Mouse (Mus musculus) kidney, postnatal 25 days (tissue): ENCODE measurements at regions not wholly inside any gene's neighbourhood (a gene's known extent, or its start where the extent isn't known, plus 50 kb on each side); places are given as distances from the start of the nearest gene placed in this dataset.

ENCODE experiments used
- DNase-seq, 2 experiments: peaks; one replicate each; pipeline ENCODE4 v3.0.0; 2021; ENCODE audit warnings: mixed read lengths in 2 of 2

DNA sequence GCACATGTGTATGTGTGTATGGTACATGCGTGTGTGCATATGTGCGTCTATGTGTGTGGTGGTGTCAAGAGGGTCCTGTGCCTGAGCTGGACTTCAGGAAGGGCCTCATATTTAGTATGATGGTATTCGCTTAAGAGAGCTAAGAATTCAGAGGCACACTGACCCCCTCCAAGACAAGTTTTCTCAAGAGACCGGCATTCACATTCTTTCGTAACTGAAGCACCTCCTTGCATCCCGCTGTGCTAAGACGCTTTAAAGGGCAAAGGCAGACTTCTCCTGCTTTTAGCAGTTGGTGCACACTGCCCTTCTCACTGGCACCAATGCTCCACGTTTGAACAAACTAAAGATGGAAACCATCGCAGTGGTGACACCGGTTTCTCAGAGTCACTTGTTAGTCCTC lies 110.3 kb upstream of the Shb start:
- no peak for DNase-seq

DNA sequence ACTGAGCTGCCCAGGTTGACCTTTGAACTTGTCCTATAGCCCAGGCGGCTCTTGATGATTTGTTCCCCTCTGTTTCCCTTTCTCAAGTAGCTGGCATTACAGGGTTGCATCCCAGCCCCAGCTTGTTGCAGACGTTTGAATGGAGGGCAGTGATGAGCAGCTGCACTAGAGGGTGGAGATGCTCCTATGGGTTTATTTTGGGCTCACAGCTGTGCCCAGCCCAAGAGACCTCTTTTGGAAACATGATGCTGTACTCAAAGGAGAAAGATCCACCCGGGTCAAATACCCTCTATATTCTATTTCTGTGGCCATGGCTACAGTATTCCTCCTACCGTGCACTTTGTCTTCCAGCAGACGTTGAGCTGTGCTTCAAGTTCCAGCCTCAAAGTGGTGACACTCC lies 109.0 kb upstream of the Shb start:
- DNase-seq, result no peak

DNA sequence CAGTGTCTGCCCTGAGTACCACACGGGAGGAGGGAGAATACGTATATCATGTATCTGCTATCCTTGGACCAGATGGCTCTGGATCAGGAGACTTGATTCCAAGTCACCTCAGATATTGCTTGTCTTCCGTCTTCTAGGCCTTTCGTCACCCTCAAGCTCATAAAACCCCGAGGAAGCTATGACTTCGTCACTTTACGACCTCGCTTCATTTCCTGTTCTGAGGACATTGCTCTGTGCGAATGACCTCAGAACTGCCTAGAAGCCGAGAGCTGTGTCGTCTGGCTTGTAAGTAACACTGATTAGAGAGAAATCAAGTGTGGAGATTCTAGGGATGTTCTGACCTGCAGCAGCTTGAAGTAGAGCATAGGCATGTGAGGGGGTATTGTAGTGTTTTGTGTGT lies 108.4 kb upstream of the Shb start:
- DNase-seq, result no peak

DNA sequence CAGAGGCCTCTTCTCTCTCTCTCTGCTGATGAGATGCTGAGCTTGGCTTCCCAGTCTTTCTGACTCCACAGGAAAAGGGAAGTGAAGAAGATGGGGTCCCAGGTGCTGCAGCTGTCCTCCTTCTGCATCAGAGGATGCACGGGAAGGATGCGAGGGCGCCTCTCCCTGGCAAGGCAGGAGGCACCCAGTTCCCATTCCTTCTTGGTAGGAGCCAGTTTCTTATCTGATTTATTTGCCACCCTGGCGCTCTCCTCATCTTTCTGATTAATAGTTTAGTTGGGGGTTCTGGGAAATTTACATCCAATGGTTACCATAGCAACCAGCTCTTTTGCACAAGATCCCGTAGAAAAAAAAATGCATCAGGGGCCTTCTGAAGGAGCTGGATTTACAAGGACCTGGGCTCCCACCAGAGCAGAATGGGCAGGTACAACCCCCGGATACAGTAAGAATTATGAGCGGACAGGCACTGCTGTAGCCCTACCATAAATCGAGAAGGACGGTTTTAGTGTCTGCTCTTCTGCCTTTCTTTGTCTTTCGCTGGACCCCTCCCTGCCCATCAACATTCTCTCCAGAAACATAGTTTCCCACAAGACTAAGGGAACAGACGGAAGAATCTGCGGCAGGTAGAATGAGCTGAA lies 107.2 kb upstream of the Shb start:
- no peak for DNase-seq

DNA sequence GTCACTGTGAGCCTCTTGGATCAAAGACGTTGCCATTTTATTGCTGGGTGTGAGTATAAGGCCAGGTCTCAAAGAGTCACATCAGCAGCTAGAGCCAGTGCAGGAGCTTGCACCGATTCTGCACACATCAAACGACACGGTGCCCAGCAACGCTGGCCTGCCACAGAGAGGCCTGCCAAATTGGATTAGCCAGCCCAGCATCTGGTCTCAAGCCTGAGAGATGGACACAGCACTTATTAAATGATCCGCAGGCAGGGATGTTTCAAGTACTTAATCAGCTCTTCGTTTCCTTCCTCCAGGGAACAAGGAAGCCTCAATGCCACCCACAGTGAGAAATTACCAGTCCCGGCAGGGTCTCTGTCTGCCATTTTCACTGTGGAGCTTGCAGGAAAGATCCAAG lies 106.1 kb upstream of the Shb start:
- DNase-seq, result no peak

DNA sequence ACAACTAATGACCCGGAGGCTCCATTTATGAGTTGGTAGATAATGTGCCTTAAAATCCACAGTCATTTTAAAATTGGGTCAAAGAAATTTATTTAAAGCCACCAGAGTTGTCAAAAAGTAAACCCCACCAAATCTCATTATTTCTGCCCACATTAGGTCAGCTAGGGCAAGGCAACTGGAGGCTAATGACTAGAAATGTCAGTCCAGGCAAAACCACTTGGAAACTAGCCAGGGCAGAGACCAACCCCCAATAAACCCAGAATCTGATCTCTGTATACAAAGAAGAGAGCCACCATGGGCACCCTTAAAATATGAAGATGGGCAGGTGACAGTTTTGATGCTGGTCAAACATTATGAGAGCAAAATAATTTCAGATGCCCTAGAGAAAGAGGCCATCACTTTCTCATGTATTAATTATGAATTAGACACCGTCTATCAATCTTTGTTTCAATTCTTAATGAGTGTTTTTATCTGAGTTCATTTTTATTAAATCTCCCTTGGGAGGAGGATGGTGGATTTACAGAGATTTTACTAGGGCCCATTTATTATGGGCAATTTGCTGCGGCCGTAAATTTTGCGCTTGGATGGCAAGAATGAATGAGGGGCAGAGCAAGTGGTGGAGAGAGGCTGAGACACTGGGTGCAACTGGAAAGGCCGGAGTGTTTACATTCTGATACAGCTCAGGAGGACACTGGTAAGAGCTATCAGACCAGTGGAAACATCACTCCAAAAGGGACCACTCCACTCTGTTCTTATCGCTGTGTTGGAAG lies 99.2 kb upstream of the Shb start:
- DNase-seq, result no peak

DNA sequence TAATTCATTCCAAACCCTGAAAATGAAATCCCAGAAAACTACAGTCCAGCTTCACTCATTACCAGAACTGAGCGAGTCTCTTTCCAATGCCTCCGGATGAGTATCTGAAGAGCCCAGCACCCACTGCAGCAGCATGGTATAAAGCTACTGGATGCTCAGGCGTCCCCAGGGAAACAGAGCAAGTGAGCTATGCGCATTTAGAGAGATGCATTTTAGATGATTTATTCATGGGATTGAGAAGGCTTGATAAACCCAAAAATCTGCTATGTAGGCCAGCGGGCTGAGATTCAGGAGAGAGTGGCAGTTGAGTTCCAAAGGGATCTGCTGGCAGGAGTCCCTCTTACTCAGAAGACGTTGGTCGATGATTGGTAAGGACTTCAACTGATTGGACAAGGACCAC lies 93.4 kb upstream of the Shb start:
- DNase-seq, result no peak

DNA sequence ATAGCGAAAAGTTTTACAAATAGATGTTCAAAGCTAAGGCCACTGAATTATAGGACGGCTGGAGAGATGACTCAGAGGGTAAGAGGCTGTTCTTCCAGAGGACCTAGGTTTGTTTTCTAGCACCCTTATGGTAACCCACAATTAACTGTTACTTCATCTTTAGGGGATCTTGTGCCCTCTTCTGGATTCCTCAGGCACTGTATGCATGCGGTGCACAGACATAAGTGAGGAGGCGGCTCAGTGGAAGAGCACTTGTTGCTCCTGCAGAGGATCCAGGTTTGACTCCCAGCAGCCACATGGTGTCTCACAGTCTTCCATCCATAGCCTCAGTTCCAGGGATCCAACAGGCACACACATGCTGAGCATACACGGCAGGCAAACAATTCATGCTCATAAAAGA lies 89.7 kb upstream of the Shb start:
- peak in 1 of 2 experiments; percentile 19 for DNase-seq

DNA sequence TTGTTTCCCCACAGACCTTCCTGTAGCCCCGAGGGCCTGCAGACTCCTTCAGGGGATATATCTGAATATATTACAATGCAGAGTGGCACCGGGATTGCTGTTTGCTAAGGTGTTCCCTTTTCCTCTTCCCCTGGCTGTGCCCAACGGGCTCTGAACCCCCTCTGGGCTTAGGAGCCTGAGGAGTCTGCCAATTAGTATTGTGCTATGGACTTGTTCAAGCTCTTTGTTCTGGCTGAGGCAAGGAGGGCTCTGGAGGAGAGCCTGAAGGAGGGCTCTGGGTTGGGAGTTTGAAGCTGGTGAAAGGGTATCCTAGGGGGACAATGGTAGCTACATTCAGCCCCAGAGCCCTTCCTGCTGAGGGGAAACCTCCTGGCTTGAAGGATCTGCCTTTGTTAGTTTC lies 84.9 kb upstream of the Shb start:
- DNase-seq, result peak in 1 of 2 experiments; percentile 18

DNA sequence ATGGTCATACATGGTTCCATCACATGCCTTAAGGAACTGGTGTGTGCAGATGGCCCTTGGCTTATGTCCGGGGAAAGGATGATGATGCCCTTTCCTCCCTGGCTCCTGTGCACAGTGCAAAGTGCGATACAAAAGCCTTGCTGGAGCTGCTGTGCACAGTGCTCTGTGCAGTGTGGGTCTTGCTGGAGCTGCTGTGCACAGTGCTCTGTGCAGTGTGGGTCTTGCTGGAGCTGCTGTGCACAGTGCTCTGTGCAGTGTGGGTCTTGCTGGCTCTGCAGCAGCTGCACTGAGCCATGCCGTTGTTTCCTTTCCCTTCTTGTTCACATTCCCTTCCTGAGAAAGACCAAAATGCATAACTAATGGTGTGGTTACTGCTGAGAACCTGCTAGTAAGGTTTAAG lies 81.2 kb upstream of the Shb start:
- peak in 1 of 2 experiments; percentile 14 for DNase-seq

DNA sequence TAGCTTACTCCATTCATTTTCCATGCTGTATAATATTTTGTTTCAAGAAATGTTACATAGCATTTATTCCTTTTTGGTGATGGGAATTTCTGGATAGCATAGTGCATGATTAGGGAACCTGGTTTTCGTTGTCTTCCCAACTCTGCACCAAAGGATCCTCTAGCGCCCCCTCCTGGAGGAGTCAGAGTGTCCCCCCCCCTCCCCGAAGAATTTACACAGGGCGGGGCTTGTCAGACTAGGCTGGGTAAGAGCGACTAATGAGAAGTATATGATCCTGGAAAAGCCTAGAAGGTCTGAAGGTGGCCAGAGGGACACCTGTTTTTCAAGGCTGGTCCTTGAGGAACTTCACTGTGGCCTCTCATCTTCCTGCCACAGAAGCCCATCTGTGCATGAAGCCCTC lies 79.9 kb upstream of the Shb start:
- DNase-seq, result peak; percentile 64 to 76

DNA sequence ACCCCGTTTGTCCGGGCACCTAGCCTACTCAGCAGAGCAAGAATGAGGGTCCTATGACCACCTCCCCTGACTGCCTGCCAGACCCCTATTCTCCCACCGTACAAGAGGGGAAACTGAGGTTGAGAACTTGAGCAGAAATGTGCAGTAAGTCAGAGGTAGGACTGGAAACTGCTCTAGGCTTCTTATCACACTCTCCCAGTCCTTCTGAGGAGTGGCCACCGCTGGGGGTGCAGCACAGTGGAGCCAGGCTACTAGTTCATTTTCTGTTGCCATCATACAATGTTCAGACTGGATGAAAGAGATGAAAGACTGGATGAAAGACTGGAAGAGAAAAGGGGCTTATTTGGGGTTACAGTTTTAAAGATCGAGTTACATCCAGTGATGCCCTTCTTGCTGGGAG lies 78.7 kb upstream of the Shb start:
- DNase-seq, result peak in 1 of 2 experiments; percentile 13

DNA sequence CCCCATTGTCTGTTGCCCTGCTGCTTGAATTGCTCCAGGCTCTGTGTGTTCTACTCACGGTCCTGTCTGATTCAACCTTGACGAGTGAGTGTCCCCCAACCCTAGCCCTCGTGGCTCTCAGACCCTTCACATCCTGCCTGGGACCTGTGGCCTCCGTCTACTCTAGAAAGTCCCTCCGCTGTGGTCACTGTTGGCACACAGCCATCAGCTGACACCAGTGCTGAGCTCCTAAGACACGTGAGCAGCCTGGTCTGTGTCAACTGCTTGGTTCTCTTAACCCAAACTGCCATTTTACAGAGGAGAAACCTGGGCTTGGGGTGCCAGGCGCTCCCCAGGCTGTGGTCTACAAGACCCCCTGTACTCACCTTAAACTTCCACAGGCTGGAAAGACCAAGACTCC lies 74.3 kb upstream of the Shb start:
- DNase-seq, result peak; percentile 32 to 48

DNA sequence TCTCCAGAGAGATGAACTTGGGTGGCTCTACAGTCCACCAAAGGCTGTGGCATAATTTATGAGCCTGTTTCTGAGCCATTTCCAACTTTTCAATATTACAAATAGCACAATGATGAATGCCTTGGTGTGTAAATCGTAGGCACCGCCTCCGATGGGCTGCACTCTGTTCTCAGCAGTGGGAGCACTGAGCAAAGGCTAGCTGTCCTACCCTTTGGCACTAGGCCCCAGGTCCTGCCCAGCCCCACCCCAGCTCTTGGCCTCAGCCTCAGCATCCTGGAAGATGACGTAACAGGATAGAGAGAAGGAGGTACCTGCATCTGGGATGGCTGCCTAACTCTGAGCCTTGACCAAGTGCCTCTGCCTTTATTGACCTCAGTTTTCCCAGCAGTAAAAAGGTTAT lies 73.4 kb upstream of the Shb start:
- DNase-seq, result peak in 1 of 2 experiments; percentile 55

DNA sequence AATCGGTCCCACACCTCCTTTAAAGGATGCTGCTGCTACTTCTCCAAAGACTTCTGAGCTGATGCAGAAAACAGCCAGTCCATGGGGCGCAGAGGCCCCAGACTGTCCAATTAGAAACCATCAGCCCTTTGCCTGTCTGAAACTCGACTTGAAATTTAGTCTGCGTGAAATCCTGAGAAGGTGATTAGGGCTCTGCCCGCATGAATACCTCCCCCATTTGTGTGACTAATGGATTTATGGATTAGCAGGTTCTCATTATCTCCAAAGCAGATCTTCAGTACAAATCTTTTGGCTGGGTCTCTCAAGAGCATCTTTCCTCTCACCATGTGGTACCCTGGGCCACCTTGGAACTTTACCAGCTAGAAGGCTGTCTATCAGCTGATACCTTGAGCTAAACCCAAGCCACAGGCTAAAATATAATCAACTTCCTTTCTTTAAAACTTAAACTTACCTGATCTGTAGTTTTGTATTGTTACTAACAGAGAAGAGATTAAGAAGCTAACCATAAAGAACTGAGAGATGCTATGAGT lies 72.1 kb upstream of the Shb start:
- DNase-seq, result no peak

DNA sequence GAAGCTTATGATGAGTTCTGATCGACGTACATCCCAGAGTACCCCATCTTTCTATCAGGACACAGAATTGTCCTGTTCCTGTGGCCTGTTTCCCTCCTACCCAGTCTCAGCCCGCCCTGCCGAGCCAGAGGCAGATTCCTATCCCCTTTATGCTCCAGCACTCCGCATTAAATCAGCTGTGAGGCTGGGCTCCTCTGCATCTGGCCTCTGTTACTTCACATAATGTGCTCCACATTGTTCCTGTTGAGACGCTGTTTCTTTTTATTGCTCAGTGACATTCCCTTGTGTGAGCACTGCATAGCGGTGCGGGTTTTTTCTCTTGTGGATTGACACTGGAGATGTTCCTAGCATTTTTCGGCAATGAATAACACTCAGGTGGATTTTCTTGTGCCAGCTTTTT lies 68.2 kb upstream of the Shb start:
- peak in 1 of 2 experiments; percentile 0 for DNase-seq

DNA sequence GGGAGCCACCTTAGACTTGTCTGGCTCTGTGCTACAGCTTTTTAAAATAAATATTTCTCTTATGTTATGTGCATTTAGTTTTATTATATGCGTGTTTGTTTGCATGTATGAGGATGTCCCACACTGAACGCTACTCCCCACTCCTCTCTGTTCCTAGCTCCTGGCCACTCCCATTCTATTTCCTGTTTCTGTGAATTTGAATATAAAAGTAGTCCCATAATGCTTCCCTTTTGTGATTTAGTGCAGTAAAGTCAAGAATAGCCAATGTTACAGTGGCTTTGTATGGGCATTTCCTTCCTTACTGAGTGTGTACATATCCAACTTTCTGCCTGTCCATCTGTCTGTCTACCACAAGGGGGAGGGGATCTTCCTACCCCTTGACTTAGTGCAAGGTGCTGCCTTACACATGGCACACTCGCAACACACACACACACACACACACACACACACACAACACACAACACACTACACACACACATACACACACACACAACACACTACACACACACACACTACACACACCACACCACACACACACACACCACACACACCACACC lies 61.2 kb upstream of the Shb start:
- no peak for DNase-seq

DNA sequence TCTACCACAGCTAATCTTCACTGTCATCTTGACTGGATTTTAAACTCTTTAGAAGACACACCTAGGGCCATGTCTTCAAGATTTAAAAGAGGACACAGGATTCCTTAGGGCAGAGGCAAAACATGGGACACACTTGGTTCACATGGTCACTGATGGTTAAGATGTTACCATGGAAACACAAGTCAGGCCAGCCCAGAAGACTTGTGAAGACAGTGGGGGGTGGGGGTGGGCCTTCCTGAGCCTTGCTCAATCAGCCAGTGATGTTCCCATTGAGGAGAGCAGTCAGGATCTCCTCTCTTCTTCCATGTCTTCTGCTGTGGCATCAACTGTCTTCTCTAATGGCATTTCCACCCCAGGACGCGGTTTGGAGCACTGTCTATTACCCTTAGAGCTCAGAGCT lies 60.5 kb upstream of the Shb start:
- DNase-seq, result no peak

DNA sequence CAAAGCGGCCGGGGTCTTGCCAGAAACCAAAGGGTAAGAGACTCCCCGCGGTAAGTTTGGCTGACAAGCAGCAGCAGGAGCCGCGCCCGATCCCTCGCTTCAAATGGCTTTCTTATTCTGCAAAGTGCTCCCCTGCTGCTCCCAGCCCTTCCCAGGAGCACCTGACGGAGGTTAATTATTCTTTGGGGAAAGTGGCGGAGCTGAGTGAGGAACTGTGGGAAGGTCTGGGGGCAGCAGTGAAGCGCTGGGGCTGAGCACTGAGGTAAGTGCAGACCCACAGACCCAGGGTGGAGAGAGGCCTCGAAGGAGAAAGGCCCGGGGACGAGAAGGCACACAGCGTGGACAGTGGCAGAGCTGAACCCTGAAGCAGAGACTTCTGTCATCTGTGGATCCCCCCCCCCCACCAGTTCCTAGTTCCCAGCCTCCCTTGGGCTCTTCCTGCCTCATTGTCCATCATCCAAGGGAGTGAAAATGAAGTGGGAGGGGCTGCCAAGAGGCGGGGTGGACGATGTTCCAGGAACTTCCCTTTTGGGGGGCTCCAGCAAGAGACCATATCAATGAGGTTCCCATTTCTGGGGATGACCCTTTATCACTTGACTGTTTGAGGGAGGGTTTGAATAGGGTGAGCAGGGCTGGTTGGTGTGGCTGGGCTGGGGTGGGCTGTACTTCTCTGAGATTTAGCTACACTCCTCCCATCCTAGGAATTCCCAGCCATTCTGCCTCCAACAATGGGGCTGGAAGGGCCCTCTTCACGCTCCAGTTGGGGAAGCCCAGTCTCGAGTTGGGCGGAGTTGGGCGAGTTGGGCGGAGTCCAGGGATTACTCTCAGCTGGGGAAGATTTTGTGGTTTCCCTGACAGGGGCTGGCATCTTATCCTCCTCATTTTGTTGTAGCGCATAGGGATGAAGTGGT lies 59.4 kb upstream of the Shb start:
- DNase-seq, result peak; percentile 51 to 64

DNA sequence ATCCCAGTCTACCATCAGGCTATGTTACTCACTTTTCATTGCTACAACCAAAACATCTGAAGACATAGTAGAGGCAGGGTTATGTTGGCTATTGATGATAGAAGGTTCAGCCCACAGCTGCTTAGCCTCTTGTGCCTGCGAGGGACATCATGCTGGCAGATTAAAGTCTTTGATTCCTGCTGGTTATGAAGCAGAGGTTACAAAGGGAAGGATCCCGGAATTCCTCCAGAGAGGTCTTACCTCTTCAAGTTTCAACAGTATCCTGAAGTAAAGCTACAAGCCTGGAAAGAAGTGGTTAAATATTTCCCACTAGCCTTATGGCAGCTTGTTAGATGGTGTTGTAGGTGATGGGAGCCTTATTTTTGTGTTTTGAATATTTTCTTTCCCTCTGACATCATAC lies 58.6 kb upstream of the Shb start:
- DNase-seq, result no peak

DNA sequence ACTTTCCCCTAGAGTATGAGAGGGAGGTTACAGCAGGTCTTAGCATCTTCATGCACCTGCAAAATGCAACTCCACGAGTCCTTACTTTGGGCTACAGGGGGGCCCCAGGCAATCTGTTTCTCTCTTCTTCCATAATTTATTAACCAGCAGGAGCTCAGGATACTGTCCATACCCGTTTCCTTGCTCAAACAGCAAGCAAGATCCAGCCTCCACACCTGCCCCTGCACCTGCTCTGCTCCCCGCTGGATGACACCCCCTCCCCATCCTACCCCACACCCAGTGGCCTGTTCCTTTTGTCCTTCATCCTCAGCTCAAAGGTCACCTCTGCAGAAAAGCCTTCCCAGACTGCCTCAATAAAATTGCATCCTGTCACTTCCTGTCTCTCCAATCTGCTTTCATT lies 56.1 kb upstream of the Shb start:
- no peak for DNase-seq

DNA sequence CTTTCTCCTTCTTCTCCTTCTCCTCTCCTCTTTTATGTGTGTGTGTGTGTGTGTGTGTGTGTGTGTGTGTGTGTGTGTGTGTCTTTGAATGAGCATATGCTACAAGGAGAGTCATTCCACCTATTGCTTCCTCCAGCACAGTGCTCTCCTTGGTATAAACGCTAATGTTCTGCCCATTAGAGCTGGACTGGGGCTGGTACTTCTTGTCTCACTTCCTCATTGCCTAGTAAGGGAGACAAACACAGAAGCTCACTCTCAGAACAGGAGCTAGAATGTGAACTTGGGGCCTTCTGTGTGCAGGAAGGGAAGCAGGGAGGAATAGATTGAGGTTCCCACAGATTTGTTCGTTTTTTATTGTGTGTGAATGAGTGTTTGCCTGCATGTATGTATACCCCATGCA lies 54.9 kb upstream of the Shb start:
- no peak for DNase-seq

DNA sequence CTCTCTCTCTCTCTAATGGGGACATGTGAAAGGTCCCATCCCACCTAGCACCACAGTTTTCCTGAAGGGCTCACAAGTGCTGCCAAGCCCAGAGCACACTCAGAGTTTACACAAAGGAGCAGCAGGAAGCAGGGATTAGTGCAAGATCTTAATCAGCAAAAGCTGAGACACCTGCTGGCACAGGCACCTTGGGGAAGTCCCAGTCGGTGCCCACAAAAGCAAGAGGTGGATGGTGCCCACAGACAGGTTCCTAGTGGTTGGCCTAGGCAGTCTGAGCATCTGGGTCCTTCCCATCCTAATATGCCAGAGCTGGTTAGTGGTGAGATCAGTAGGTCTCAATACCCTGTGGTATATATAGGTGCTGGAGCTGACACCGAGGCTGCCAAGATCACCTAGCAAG lies 54.0 kb upstream of the Shb start:
- DNase-seq, result no peak
